Mouse (Mus musculus) heart, postnatal 0 days (tissue): ENCODE measurements around the gene Rufy1.

Source experiments
- CTCF ChIP-seq: IDR thresholded peaks from 2 replicates; pipeline ENCODE4 v1.5.1; 2016; ENCODE audit warnings: antibody characterized with exemption, control low read depth, low read depth
- EP300 ChIP-seq: IDR thresholded peaks from 2 replicates; pipeline ENCODE4 v1.6.1; 2016; ENCODE audit warnings: antibody characterized with exemption, low read depth

DNA sequence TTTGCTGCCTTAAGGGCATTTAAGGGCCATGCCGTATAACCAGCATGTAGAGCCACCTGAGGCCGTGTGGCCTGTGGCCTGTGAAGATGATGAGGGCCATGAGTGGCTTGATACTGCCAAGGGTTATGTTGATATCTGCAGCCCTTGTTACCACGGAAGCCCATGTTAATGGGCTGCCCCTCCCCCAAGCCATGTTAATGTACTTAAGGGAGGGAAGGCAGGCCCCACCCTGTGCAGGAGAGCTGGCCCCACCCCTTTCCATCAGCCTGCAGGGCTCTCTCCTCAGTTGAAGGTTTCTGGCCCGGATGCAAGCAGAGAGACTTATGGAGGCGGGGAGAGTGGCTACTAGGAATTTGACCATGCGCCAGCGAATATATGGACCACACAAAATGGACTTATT, 30.6 kb upstream of the Rufy1 start:
- TF ChIP-seq CTCF (no peak), EP300 (no peak)
